Mouse (Mus musculus) lung, adult 18-20 months (tissue): Measurements from ENCODE around the gene Tmem9b.
A peak's percentile ranks its signal among the peaks of the same experiment; 100 is the strongest.

ENCODE experiments used
- DNase-seq, 2 experiments: peaks; one replicate each; pipeline ENCODE4 v3.0.0; 2022; ENCODE audit warnings: mixed read lengths in 2 of 2

Gene Tmem9b

DNA sequence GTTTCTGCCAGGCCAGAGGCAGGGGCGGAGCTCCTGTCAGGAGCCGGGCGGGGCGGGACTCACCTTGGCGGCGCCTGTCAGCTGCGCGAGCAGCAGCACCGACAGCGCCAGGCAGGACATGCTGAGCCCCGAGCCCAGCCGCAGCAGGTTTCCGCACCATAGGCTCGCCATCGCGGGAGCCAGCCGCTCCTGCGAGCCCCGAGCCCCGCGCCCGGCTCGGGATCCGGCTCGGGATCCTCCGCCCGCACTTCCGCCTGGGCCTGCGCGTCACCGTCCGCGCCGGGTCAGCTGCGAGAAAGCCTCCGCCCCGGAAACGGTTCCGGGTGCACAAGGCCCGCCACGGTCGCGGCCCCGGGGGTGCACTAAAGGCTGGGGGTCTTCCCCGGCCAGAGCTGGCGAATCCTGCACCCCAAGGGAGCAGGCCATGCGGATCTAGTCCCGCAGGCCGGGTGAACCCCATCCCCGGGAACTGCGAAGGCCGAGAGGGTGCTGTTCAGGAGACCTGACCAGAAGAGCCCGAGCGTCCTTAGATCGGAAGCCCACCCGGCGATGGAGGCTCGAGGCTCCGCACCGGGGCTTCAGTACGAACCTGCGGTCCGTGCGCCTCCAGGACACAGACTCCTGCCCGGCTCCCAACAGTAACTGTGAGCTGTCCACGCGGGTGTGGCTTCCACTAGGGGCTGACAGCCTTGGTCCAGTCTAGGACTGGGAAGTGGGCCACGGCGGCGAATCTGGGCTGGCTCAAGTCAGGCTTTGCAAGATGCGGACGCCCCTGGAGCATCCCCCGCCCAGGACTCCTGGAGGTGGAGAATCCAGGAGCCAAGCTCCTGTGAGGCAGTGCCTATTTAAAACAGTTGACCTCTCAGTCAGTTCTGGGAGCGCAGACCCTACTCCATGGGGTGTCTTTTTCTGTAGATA, at the start of gene Tmem9b:
Gene Tmem9b, minus strand, starts transcription at position 868 of the 918 bp plus-strand sequence.
- DNase-seq: peak; percentile 80 to 83

DNA sequence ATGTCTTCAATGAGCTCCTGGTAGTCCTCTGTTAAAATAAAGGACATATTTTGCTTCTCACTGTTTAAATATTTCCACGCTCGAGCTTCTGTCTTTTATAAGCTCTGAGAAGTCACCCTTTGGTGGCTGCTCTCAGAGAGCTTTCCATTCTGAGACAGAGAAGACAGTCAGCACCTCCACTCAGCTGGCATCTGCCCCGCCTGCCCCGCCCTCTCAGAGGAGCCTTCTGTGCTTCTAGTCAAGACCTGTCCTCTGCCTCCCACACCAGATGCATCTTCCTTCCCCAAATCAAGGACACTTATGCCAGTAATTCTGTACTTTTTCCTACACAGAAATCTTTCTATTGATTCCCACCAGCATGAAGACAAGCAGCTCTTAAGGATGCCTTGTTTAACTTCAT, 48.0 kb upstream of the Tmem9b start:
- DNase-seq: no peak

DNA sequence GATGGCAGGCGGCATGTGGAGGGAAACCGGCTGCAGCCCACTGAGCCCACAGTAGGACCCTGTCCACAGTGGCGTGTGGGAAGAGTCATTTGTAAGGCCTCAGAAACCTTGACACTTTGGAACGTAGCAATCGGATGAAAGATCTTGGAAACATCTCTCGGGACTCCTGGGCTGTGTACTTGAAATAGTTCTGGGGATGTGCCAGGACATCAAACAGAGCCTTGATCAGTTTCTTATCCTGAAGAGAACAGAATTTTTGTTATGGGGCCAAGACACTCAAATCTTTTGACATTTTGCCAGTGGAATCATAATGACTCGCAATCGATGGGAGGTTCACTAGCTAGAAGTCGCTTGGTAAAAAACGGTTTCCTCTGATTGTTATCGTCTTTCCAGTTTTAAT, 46.5 kb upstream of the Tmem9b start:
- peak in 1 of 2 experiments; percentile 36 for DNase-seq

DNA sequence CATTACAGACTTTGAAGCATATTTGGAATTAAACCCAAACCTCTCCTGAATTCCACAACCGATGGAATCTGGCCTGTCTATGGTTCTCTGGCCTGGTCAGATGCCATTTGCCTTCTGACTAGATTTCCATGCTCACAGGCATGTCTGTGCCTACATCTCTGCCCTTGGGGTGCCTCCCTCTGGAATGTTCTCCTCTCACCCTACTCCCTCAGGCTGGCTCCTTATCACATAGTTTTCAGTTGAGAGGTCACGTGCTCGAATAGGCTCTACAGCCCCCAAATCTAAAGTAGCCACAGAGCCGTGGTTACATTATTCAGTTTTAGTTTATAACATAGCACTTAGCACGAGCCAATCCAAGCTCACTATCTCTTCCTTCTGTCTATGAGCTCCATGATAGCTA, 42.9 kb upstream of the Tmem9b start:
- DNase-seq: no peak

DNA sequence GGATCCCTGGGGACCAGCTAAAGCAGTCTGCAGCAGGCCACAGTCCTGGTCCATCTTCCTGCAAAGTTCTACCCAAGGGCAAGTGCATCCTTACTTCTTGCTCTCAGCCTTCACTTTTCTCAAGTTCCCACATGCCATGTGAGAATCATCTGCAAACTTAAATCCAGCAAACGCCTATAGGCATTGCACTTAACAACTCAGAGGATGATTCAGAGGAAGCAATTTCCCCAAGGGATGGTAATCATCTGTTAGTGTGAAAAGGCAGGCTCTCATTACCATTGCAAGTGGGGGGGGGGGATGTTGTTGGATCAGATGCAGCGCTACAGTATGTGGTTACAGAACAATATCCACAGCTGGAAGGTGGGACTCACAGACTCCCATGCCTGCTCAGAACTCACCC, 41.9 kb upstream of the Tmem9b start:
- DNase-seq: no peak

- DNase-seq: peak; percentile 38 to 65
Measured at GRCm38 (mm10) chr7:109792759-109793158, 40.1 kb upstream of the Tmem9b start.

GRCm38 (mm10) chr7:109790818-109791217, 38.1 kb upstream of the Tmem9b start:
- no peak for DNase-seq

DNA sequence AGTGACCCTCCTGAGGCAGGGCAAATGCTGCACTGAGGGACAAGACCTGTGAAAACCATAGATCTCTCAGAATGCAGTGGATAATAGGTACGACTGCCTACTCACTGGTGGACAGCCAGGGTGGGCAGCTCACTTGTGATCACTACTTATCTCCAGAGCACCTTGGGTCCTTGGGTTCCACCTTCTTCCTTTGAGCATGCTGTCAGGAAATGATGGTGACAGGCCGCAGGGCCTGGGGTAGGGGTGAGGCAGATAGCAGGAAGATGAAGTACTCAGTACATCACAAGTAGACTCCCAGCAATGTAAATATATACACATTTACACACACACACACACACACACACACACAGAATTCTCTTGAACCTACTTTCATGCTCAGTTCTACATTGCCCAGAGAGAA, 35.2 kb upstream of the Tmem9b start:
- DNase-seq: no peak

DNA sequence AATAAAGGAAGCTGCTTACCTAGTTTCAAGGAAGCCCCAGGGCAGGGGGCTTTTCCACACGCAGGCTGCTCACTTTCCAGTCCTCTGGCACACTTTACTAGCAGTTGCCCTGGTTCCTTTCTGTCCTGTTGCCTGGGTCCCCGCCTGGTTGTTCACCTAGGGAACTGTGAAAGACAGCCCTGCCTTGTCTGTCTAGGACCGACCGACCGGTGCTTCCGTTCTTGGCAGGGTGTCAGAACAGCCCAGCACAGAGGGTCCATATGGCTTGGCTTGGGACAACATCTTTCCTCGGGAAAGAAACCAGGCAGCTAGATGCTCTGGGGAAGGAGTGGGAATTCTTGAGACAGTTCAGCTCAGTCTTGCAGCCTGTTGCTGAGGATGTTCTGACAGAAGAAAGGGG, 30.6 kb upstream of the Tmem9b start:
- DNase-seq: no peak

- DNase-seq: peak; percentile 67 to 74
Measured at GRCm38 (mm10) chr7:109781470-109782203, 29.0 kb upstream of the Tmem9b start, which contains the start of gene Nrip3. TSS of gene Nrip3 (minus strand) at chr7:109782025.

DNA sequence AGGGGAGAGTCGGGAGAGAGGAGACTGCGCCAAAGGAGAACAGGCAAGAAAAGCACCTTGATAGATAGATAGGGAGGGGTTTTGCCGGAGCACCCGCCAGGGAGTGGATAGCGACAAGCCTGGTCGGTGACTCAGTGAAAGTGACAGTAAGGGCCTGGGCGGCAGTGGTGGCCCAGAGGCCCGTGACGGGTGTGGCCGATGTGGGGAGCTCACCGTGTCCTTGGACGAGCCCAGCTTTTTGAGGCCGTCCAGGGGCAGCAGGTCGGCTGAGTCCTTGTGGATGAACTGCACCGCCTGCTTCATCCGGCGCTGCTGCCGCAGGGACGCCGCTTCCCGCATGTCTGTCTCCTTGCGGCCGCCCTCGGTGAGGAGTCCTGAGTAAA, 28.4 kb upstream of the Tmem9b start:
- DNase-seq: peak in 1 of 2 experiments; percentile 23

GRCm38 (mm10) chr7:109772251-109772650, 19.6 kb upstream of the Tmem9b start:
- no peak for DNase-seq

- DNase-seq: no peak
Measured at GRCm38 (mm10) chr7:109768699-109769383, 16.2 kb upstream of the Tmem9b start.

DNA sequence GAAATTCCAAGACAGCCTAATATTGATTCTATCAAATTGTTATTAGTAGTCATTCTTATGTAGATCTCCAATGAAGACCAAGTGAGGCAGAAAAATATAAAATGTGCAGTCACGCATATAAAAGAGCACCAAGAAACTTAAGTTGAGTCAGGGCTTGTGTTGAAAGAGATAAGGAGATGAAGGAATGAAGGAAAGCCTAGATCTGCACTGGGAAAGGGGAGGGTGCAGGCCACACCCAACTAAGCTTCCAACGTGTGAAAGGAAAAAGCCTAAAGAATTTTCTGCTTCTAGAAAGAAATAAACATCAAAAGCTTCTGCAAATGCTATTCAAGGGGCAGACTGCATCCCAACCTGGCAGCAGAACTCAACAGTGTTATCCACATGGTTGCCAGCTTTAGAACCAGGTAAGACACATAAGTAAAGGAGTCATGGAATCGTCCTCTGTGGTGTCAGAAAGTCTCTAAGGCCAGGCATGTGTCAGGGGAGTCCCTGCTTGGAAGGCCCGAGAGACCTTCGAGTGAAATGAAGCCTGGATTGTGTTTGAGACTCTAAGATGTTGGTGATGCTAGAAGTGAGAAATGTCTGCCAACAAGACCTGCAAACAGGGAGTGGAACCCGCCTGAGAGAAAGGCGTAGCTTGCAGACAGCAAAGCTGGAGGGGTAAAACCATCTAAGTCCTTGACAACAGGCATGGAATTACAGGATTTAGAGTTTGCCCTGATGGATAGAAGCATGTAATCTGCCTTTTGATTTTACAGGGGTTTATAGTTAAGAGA, 15.1 kb upstream of the Tmem9b start:
- DNase-seq: no peak

GRCm38 (mm10) chr7:109764009-109764408, 11.3 kb upstream of the Tmem9b start:
- no peak for DNase-seq

DNA sequence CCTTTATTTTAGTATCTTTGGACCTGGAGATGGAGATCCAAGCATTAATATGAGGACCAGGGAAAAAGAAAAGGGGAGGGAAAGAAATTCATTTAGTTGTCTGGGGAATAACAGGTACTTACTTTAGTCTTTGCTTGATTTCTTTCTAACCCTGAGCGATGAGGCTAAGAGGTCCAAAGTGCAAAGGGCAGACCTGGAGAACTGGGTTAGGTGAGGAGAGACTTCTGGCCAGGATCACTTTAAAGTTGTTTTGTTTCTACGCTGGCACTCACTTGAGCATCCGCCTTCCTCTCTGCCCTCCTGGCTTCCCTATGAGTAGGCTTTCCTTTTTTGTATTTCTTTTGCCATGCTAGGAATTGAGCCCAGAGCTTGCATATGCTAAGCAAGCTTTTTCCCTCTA, 3.6 kb upstream of the Tmem9b start:
- DNase-seq: no peak

DNA sequence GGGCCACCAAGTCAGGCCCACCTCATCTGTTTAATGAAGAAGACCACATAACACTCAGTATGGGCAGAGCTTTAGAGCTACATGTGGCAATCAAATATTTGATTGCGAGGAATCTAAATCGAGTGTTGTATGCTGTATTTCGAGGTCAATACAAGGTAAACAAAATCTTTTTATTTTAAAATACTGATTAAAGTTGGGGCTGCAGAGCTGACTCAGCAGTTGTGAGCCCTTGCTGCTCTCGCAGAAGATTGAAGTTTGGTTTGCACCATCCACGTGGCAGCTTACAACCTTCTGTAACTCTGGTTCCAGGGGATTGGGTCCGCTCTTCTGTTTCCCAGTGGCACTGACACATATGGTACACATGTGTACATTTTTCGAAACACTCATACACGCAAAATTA, 1.4 kb upstream of the Tmem9b start:
- DNase-seq: no peak

DNA sequence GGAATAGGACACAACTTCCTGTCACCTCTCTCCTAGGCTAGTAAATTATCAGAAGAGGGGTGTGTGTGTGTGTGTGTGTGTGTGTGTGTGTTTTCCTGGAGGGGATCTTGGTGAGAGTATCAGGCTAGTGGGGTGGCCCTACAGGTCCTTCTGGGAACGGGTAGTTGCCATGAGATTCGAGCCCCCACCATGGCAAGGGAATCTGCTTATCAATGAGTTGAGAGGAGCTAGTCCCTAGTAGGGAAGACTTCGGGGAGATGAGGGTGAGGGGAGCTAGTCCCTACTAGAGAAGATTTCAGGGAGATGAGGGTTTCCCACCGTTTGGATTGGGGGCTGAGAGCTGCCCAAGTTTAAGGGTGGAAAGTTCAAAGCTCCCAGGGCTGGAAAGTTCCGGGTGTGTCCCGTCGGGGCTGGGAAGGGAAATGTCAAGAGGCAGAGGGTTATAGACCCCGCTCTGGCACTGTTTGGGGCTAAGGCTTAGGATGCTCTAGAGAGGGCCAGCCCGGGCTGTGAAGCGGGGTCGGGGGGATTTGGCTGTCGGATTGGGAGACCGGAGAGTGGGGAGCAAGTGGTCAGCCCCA, 1.2 kb downstream of the Tmem9b start:
- DNase-seq: no peak

GRCm38 (mm10) chr7:109747747-109748146, 4.9 kb downstream of the Tmem9b start:
- DNase-seq: no peak

DNA sequence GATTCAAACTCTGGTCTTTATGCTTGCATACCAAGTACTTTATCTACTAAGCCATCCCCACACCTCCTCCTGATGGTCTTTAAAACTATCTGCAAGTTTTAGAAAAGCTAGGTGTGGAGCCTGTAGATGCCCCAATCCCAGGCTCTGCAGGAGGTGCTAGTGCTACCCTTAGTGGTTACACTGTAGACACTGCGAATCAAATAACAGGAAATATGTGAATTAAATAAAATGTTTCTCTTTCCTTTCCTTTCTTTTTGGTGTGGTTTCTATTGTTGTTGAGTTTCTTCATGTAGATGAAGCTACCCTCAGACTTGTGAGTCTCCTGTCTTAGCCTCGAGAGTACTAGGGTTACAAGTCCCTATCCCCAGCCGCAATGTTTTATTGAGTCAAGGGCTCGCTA, 11.0 kb downstream of the Tmem9b start:
- no peak for DNase-seq

GRCm38 (mm10) chr7:109741060-109741459, 11.6 kb downstream of the Tmem9b start:
- no peak for DNase-seq

DNA sequence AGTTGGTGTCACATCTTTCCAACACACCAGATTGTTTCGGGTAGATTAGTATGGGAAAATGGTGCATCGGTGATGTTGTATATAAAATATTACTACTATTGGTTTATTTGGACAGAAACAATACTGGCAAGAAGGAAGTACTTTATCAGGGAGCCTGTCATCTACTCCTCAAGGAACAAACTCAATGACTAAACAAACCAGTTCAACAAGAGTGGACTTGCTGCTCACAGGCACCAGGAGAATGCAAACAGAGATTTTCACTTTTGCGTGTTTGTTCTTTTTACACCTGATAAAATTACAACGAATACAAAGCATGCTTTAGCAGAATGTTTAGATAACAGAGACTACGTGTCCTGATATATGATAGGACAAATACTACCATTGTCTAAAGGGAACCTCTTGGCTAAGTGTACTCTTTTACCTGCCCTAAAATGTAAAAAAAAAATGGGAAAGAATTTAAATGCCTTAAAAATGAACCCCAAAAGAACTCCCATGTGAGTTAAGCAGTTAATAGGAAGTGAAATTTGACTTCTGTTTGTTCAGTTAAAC, 12.8 kb downstream of the Tmem9b start:
- DNase-seq: peak in 1 of 2 experiments; percentile 38
